Mouse (Mus musculus): ENCODE measurements around the gene Pde1a.

Gene Pde1a

GRCm38 (mm10) chr2:79793186-79793585, 336.1 kb downstream of the Pde1a start:
- DNase-seq = no peak

GRCm38 (mm10) chr2:79786467-79786866, 342.8 kb downstream of the Pde1a start:
- no peak for DNase-seq

- DNase-seq = no peak
Observed at GRCm38 (mm10) chr2:79785541-79786134, 343.6 kb downstream of the Pde1a start.

Measured in kidney, postnatal 14 days (tissue).